Mouse (Mus musculus) kidney, postnatal 0 days (tissue): Measurements from ENCODE around the gene Wnt10a. TPM values are rescaled to one million over a fixed set of nuclear protein-coding genes. Genes with fewer than 3 reads are reported as not detected.

Experiments used
- ATAC-seq: fragments of 200-750 bp; cut with Nextera tagmentation; replicated peaks from 2 replicates; pipeline ENCODE4 v1.8.0; 2017; ENCODE audit warnings: low read depth, moderate number of reproducible peaks, moderate TSS enrichment, moderate library complexity; ENCODE audit not compliant: low FRiP score
- DNase-seq: peaks from one replicate; pipeline ENCODE4 v3.0.0-alpha.2; 2016; ENCODE audit warnings: low spot score
- H3K27ac ChIP-seq: fragments of 300-500 bp; sonication (generic); 2 replicates; pipeline ENCODE4 v1.5.1; 2014; ENCODE audit warnings: mild to moderate bottlenecking
- H3K27me3 ChIP-seq: fragments of 300-500 bp; sonication (generic); 2 replicates; pipeline ENCODE4 v1.6.1; 2014; ENCODE audit warnings: low read length, mixed read lengths; ENCODE audit not compliant: insufficient read depth
- H3K36me3 ChIP-seq: fragments of 300-500 bp; sonication (generic); 2 replicates; pipeline ENCODE4 v1.6.1; 2014; ENCODE audit warnings: low read length, mixed read lengths; ENCODE audit not compliant: insufficient read depth
- H3K4me1 ChIP-seq: fragments of 300-500 bp; sonication (generic); replicated peaks from 2 replicates; pipeline ENCODE4 v1.6.1; 2014; ENCODE audit warnings: antibody characterized with exemption, low read length, mixed read lengths; ENCODE audit not compliant: insufficient read depth
- H3K4me2 ChIP-seq: fragments of 300-500 bp; sonication (generic); 2 replicates; pipeline ENCODE4 v1.6.1; 2014; ENCODE audit warnings: mild to moderate bottlenecking, low read length, moderate library complexity, mixed read lengths
- H3K4me3 ChIP-seq: fragments of 300-500 bp; sonication (generic); replicated peaks from 2 replicates; pipeline ENCODE4 v1.5.1; 2014; ENCODE audit warnings: low read depth, low read length
- H3K9ac ChIP-seq: fragments of 300-500 bp; sonication (generic); 2 replicates; pipeline ENCODE4 v1.6.1; 2014; ENCODE audit warnings: low read depth, low read length
- H3K9me3 ChIP-seq: fragments of 300-500 bp; sonication (generic); replicated peaks from 2 replicates; pipeline ENCODE4 v1.6.1; 2016; ENCODE audit warnings: low read length, inconsistent platforms, mixed read lengths
- CTCF ChIP-seq: IDR thresholded peaks from 2 replicates; pipeline ENCODE4 v1.5.1; 2016; ENCODE audit warnings: antibody characterized with exemption, low read depth, mild to moderate bottlenecking, moderate library complexity
- WGBS: fragments of 180-500 bp; shearing (Covaris S2); extraction: QIAGEN DNeasy Blood & Tissue Kit; methylation state at CpG from one replicate; pipeline ENCODE4 v1.1.7; 2014; 5-methylcytosine and 5-hydroxymethylcytosine counted together
- polyA plus RNA-seq: library from polyadenylated mRNA; unstranded; fragments of >200 nt; fragmentation: Nextera tagmentation; extraction: Ambion mirVana; gene quantifications from 2 replicates; pipeline ENCODE4 v1.2.1, GENCODE M21; 2015

The Wnt10a gene
- polyA plus RNA-seq, 1 experiment from 2014 or later: 0.91 TPM

- Histone ChIP-seq H3K4me1 (0 out of 2 replicates have a peak, but pooled peaks cover 6% of the 10 kb centered on the region), H3K27me3 (no peaks in the 10 kb centered on the region), H3K9me3 (no peaks in the 10 kb centered on the region), H3K9ac (no peak overlapping the region), H3K4me2 (no peak overlapping the region), H3K36me3 (no peaks in the 10 kb centered on the region), H3K27ac (no peak overlapping the region), H3K4me3 (no peak overlapping the region)
- ATAC-seq: no peak
- DNase-seq: no peak
- 93% methylated on average over 3 of the region's 3 CpGs for WGBS
- TF ChIP-seq CTCF: no peak
Observed at GRCm38 (mm10) chr1:74752833-74753232, 38.5 kb upstream of the Wnt10a start.

GRCm38 (mm10) chr1:74753266-74753974 lies 37.9 kb upstream of the Wnt10a start:
- 0 out of 2 replicates have a peak, but pooled peaks cover 6% of the 10 kb centered on the region for H3K4me1 ChIP-seq
- no peak for ATAC-seq
- no peak overlapping the region for H3K4me2 ChIP-seq
- DNase-seq: no peak
- H3K9ac ChIP-seq: no peak overlapping the region
- H3K27ac ChIP-seq: no peak overlapping the region
- no peaks in the 10 kb centered on the region for H3K36me3 ChIP-seq
- H3K9me3 ChIP-seq: no peaks in the 10 kb centered on the region
- H3K27me3 ChIP-seq: no peaks in the 10 kb centered on the region
- TF ChIP-seq CTCF: no peak
- no peak overlapping the region for H3K4me3 ChIP-seq
- WGBS: 71% methylated on average over 8 of the region's 8 CpGs

- Histone ChIP-seq H3K9me3 (no peaks in the 10 kb centered on the region), H3K36me3 (no peaks in the 10 kb centered on the region), H3K4me1 (0 out of 2 replicates have a peak, but pooled peaks cover 6% of the 10 kb centered on the region), H3K4me3 (no peak overlapping the region), H3K4me2 (no peak overlapping the region), H3K9ac (no peak overlapping the region), H3K27me3 (no peaks in the 10 kb centered on the region), H3K27ac (no peak overlapping the region)
- DNase-seq: no peak
- TF ChIP-seq CTCF: no peak
- ATAC-seq: no peak; the same call in 1 of the 2 replicates
- 35% methylated on average over 5 of the region's 5 CpGs for WGBS
Observed at GRCm38 (mm10) chr1:74754175-74754785, 37.0 kb upstream of the Wnt10a start.

GRCm38 (mm10) chr1:74759773-74760172 lies 31.5 kb upstream of the Wnt10a start:
- H3K9ac ChIP-seq: no peak overlapping the region
- H3K36me3 ChIP-seq: no peaks in the 10 kb centered on the region
- H3K4me2 ChIP-seq: no peak overlapping the region
- H3K4me3 ChIP-seq: no peak overlapping the region
- 25% methylated on average over 4 of the region's 4 CpGs for WGBS
- TF ChIP-seq CTCF: peak; percentile 85
- H3K27ac ChIP-seq: no peak overlapping the region
- H3K9me3 ChIP-seq: no peaks in the 10 kb centered on the region
- no peaks in the 10 kb centered on the region for H3K4me1 ChIP-seq
- peak; percentile 90 for DNase-seq
- H3K27me3 ChIP-seq: peaks cover 6% of the 10 kb centered on the region; the same call in 1 of the 2 replicates
- 0 out of 2 replicates have a peak, but pooled peaks have one; percentile 36 for ATAC-seq

- DNase-seq (peak; percentile 82), ATAC-seq (no peak)
- no peak overlapping the region for H3K9ac ChIP-seq
- H3K9me3 ChIP-seq: no peaks in the 10 kb centered on the region
- no peaks in the 10 kb centered on the region for H3K4me1 ChIP-seq
- no peak overlapping the region for H3K4me2 ChIP-seq
- TF ChIP-seq CTCF: peak; percentile 77
- no peaks in the 10 kb centered on the region for H3K36me3 ChIP-seq
- 3% methylated on average over 6 of the region's 6 CpGs for WGBS
- H3K27ac ChIP-seq: no peak overlapping the region
- H3K4me3 ChIP-seq: no peak overlapping the region
- peaks cover 6% of the 10 kb centered on the region; the same call in 1 of the 2 replicates for H3K27me3 ChIP-seq
Observed at GRCm38 (mm10) chr1:74763081-74763480, 28.2 kb upstream of the Wnt10a start.

- WGBS: 3% methylated on average over 35 of the region's 35 CpGs
- peak overlapping the region; percentile 89 for H3K4me2 ChIP-seq
- DNase-seq (no peak), ATAC-seq (no peak)
- peaks cover 19% of the 10 kb centered on the region for H3K4me1 ChIP-seq
- no peaks in the 10 kb centered on the region for H3K36me3 ChIP-seq
- no peak overlapping the region for H3K9ac ChIP-seq
- H3K4me3 ChIP-seq: peak overlapping the region; percentile 44
- H3K9me3 ChIP-seq: no peaks in the 10 kb centered on the region
- no peak overlapping the region for H3K27ac ChIP-seq
- peaks cover 40% of the 10 kb centered on the region for H3K27me3 ChIP-seq
- no peak for TF ChIP-seq CTCF
Observed at GRCm38 (mm10) chr1:74770727-74771466, 20.4 kb upstream of the Wnt10a start.
